Mouse (Mus musculus): Measurements from ENCODE around the gene Hipk2. TPM values are rescaled to one million over a fixed set of nuclear protein-coding genes. Genes with fewer than 3 reads are reported as not detected.

Hipk2 gene
- polyA plus RNA-seq, 1 experiment = 16.9 TPM

GRCm38 (mm10) chr6:38823164-38823563, 52.8 kb downstream of the Hipk2 start:
- Histone ChIP-seq H3K4me1 (replicated peaks; ENCODE audit: control insufficient read depth, insufficient read depth, low read length) (no peaks in the 10 kb centered on the region), H3K27ac (ENCODE audit: control insufficient read depth, insufficient read depth, low read length) (no peak overlapping the region), H3K27me3 (ENCODE audit: control insufficient read depth, insufficient read depth, low read length) (no peaks in the 10 kb centered on the region; the same call in 1 of the 2 replicates), H3K36me3 (ENCODE audit: control insufficient read depth, insufficient read depth, low read length) (no peaks in the 10 kb centered on the region), H3K4me3 (ENCODE audit: control insufficient read depth, insufficient read depth, low read length) (no peak overlapping the region)
- TF ChIP-seq POLR2A (IDR thresholded peaks at IDR 0.05; ENCODE audit: control insufficient read depth, extremely low read depth, insufficient read depth, low read length, poor library complexity) (no peak), CTCF (IDR thresholded peaks at IDR 0.05; ENCODE audit: borderline replicate concordance, control insufficient read depth, extremely low read depth, insufficient read depth, low read length, poor library complexity) (no peak)
- DNase-seq = no peak
- over 99% methylated on average over 4 of the region's 4 CpGs for WGBS

- WGBS = 16% methylated on average over 2 of the region's 2 CpGs
Observed at GRCm38 (mm10) chr6:38821686-38822085, 54.3 kb downstream of the Hipk2 start.

GRCm38 (mm10) chr6:38820862-38821261, 55.1 kb downstream of the Hipk2 start:
- 97% methylated on average over 1 of the region's 1 CpGs for WGBS
- H3K4me3 ChIP-seq (ENCODE audit: control insufficient read depth, insufficient read depth, low read length) = no peak overlapping the region
- no peaks in the 10 kb centered on the region for H3K36me3 ChIP-seq (ENCODE audit: control insufficient read depth, insufficient read depth, low read length)
- H3K27me3 ChIP-seq (ENCODE audit: control insufficient read depth, insufficient read depth, low read length) = no peaks in the 10 kb centered on the region
- H3K4me1 ChIP-seq (replicated peaks; ENCODE audit: control insufficient read depth, insufficient read depth, low read length) = no peaks in the 10 kb centered on the region
- no peak for DNase-seq
- no peak for TF ChIP-seq POLR2A (IDR thresholded peaks at IDR 0.05; ENCODE audit: control insufficient read depth, extremely low read depth, insufficient read depth, low read length, poor library complexity)
- TF ChIP-seq CTCF (IDR thresholded peaks at IDR 0.05; ENCODE audit: borderline replicate concordance, control insufficient read depth, extremely low read depth, insufficient read depth, low read length, poor library complexity) = no peak
- H3K27ac ChIP-seq (ENCODE audit: control insufficient read depth, insufficient read depth, low read length) = no peak overlapping the region

More at GRCm38 (mm10) chr6:38821686-38822085, 54.3 kb downstream of the Hipk2 start:
- no peak for DNase-seq
- Histone ChIP-seq H3K27ac (ENCODE audit: control insufficient read depth, insufficient read depth, low read length) (no peak overlapping the region), H3K27me3 (ENCODE audit: control insufficient read depth, insufficient read depth, low read length) (no peaks in the 10 kb centered on the region), H3K4me3 (ENCODE audit: control insufficient read depth, insufficient read depth, low read length) (no peak overlapping the region), H3K4me1 (replicated peaks; ENCODE audit: control insufficient read depth, insufficient read depth, low read length) (no peaks in the 10 kb centered on the region), H3K36me3 (ENCODE audit: control insufficient read depth, insufficient read depth, low read length) (no peaks in the 10 kb centered on the region)
- no peak for TF ChIP-seq POLR2A (IDR thresholded peaks at IDR 0.05; ENCODE audit: control insufficient read depth, extremely low read depth, insufficient read depth, low read length, poor library complexity)
- TF ChIP-seq CTCF (IDR thresholded peaks at IDR 0.05; ENCODE audit: borderline replicate concordance, control insufficient read depth, extremely low read depth, insufficient read depth, low read length, poor library complexity) = no peak

- TF ChIP-seq CTCF (IDR thresholded peaks at IDR 0.05; ENCODE audit: borderline replicate concordance, control insufficient read depth, extremely low read depth, insufficient read depth, low read length, poor library complexity) = no peak
- TF ChIP-seq POLR2A (IDR thresholded peaks at IDR 0.05; ENCODE audit: control insufficient read depth, extremely low read depth, insufficient read depth, low read length, poor library complexity) = no peak
- DNase-seq = no peak
- Histone ChIP-seq H3K4me3 (ENCODE audit: control insufficient read depth, insufficient read depth, low read length) (no peak overlapping the region), H3K36me3 (ENCODE audit: control insufficient read depth, insufficient read depth, low read length) (no peaks in the 10 kb centered on the region), H3K4me1 (replicated peaks; ENCODE audit: control insufficient read depth, insufficient read depth, low read length) (no peaks in the 10 kb centered on the region), H3K27ac (ENCODE audit: control insufficient read depth, insufficient read depth, low read length) (no peak overlapping the region), H3K27me3 (ENCODE audit: control insufficient read depth, insufficient read depth, low read length) (no peaks in the 10 kb centered on the region)
- WGBS = 100% methylated on average over 1 of the region's 1 CpGs
Observed at GRCm38 (mm10) chr6:38816216-38816615, 59.7 kb downstream of the Hipk2 start.

GRCm38 (mm10) chr6:38815582-38815981, 60.4 kb downstream of the Hipk2 start:
- H3K27me3 ChIP-seq (ENCODE audit: control insufficient read depth, insufficient read depth, low read length) = no peaks in the 10 kb centered on the region
- no peaks in the 10 kb centered on the region for H3K4me1 ChIP-seq (replicated peaks; ENCODE audit: control insufficient read depth, insufficient read depth, low read length)
- H3K36me3 ChIP-seq (ENCODE audit: control insufficient read depth, insufficient read depth, low read length) = no peaks in the 10 kb centered on the region
- WGBS = 89% methylated on average over 2 of the region's 2 CpGs
- DNase-seq = no peak
- no peak overlapping the region for H3K4me3 ChIP-seq (ENCODE audit: control insufficient read depth, insufficient read depth, low read length)
- no peak overlapping the region for H3K27ac ChIP-seq (ENCODE audit: control insufficient read depth, insufficient read depth, low read length)
- TF ChIP-seq CTCF (IDR thresholded peaks at IDR 0.05; ENCODE audit: borderline replicate concordance, control insufficient read depth, extremely low read depth, insufficient read depth, low read length, poor library complexity) = no peak
- no peak for TF ChIP-seq POLR2A (IDR thresholded peaks at IDR 0.05; ENCODE audit: control insufficient read depth, extremely low read depth, insufficient read depth, low read length, poor library complexity)

GRCm38 (mm10) chr6:38814690-38815089, 61.3 kb downstream of the Hipk2 start:
- DNase-seq = no peak
- 99% methylated on average over 2 of the region's 2 CpGs for WGBS
- no peak for TF ChIP-seq POLR2A (IDR thresholded peaks at IDR 0.05; ENCODE audit: control insufficient read depth, extremely low read depth, insufficient read depth, low read length, poor library complexity)
- no peak for TF ChIP-seq CTCF (IDR thresholded peaks at IDR 0.05; ENCODE audit: borderline replicate concordance, control insufficient read depth, extremely low read depth, insufficient read depth, low read length, poor library complexity)
- Histone ChIP-seq H3K36me3 (ENCODE audit: control insufficient read depth, insufficient read depth, low read length) (no peaks in the 10 kb centered on the region), H3K4me3 (ENCODE audit: control insufficient read depth, insufficient read depth, low read length) (no peak overlapping the region), H3K27ac (ENCODE audit: control insufficient read depth, insufficient read depth, low read length) (no peak overlapping the region), H3K4me1 (replicated peaks; ENCODE audit: control insufficient read depth, insufficient read depth, low read length) (0 out of 2 replicates have a peak, but pooled peaks cover under 1% of the 10 kb centered on the region), H3K27me3 (ENCODE audit: control insufficient read depth, insufficient read depth, low read length) (no peaks in the 10 kb centered on the region)

All from thymus, adult 2 months (tissue).